Mouse (Mus musculus): ENCODE data around the gene Vamp8.
A peak's percentile ranks its signal among the peaks of the same experiment; 100 is the strongest.

Gene Vamp8

GRCm38 (mm10) chr6:72373184-72373583, 17.3 kb downstream of the Vamp8 start:
- DNase-seq (ENCODE audit: low read depth, low spot score), result no peak

- DNase-seq (ENCODE audit: low read depth, low spot score), result no peak
Observed at GRCm38 (mm10) chr6:72371571-72371970, 18.9 kb downstream of the Vamp8 start.

GRCm38 (mm10) chr6:72371147-72371546, 19.4 kb downstream of the Vamp8 start:
- DNase-seq (ENCODE audit: low read depth, low spot score), result no peak

- DNase-seq (ENCODE audit: low read depth, low spot score), result no peak
Observed at GRCm38 (mm10) chr6:72370091-72370490, 20.4 kb downstream of the Vamp8 start.

GRCm38 (mm10) chr6:72369557-72369956, 20.9 kb downstream of the Vamp8 start:
- no peak for DNase-seq (ENCODE audit: low read depth, low spot score)

- no peak for DNase-seq (ENCODE audit: low read depth, low spot score)
Observed at GRCm38 (mm10) chr6:72367460-72367974, 23.0 kb downstream of the Vamp8 start.

- no peak for DNase-seq (ENCODE audit: low read depth, low spot score)
Observed at GRCm38 (mm10) chr6:72366844-72367443, 23.6 kb downstream of the Vamp8 start, which contains the start of gene Rnf181. Gene Rnf181, minus strand, starts transcription at chr6:72366956.

- DNase-seq (ENCODE audit: low read depth, low spot score), result no peak
Observed at GRCm38 (mm10) chr6:72366304-72366703, 24.2 kb downstream of the Vamp8 start.

- no peak for DNase-seq (ENCODE audit: low read depth, low spot score)
Observed at GRCm38 (mm10) chr6:72364985-72365384, 25.5 kb downstream of the Vamp8 start.

- no peak for DNase-seq (ENCODE audit: low read depth, low spot score)
Observed at GRCm38 (mm10) chr6:72364009-72364408, 26.5 kb downstream of the Vamp8 start.

GRCm38 (mm10) chr6:72362132-72363028, 28.1 kb downstream of the Vamp8 start:
- DNase-seq (ENCODE audit: low read depth, low spot score), result peak; percentile 97

GRCm38 (mm10) chr6:72361121-72361551, 29.4 kb downstream of the Vamp8 start:
- no peak for DNase-seq (ENCODE audit: low read depth, low spot score)

GRCm38 (mm10) chr6:72360599-72360935, 29.9 kb downstream of the Vamp8 start:
- no peak for DNase-seq (ENCODE audit: low read depth, low spot score)

GRCm38 (mm10) chr6:72359891-72360598, 30.5 kb downstream of the Vamp8 start:
- no peak for DNase-seq (ENCODE audit: low read depth, low spot score)

- DNase-seq (ENCODE audit: low read depth, low spot score), result no peak
Observed at GRCm38 (mm10) chr6:72359343-72359742, 31.2 kb downstream of the Vamp8 start.

- DNase-seq (ENCODE audit: low read depth, low spot score), result no peak
Observed at GRCm38 (mm10) chr6:72358086-72358764, 32.3 kb downstream of the Vamp8 start.

GRCm38 (mm10) chr6:72357164-72358079, 33.1 kb downstream of the Vamp8 start:
- no peak for DNase-seq (ENCODE audit: low read depth, low spot score)

GRCm38 (mm10) chr6:72356001-72356532, 34.4 kb downstream of the Vamp8 start:
- DNase-seq (ENCODE audit: low read depth, low spot score), result no peak

- peak; percentile 57 for DNase-seq (ENCODE audit: low read depth, low spot score)
Observed at GRCm38 (mm10) chr6:72355066-72355911, 35.2 kb downstream of the Vamp8 start, which contains the start of gene Tmem150a. Gene Tmem150a, plus strand, starts transcription at chr6:72355447.

Measured in forelimb bud, embryonic 11.5 days (tissue).